Mouse (Mus musculus) olfactory bulb, adult 2 months (tissue): Measurements from ENCODE around the gene Dlx3. TPM values are rescaled to one million over a fixed set of nuclear protein-coding genes. Genes with fewer than 3 reads are reported as not detected.

Experiments used
- H3K27ac ChIP-seq: fragments of 200-500 bp; 2 replicates; pipeline ENCODE4 v1.5.1; 2012; ENCODE audit warnings: low read depth, low read length; ENCODE audit not compliant: insufficient read depth
- H3K4me1 ChIP-seq: fragments of 200-500 bp; 2 replicates; pipeline ENCODE4 v1.6.1; 2012; ENCODE audit warnings: low read length; ENCODE audit not compliant: control insufficient read depth, insufficient read depth
- H3K4me3 ChIP-seq: fragments of 200-500 bp; 2 replicates; pipeline ENCODE4 v1.5.1; 2012; ENCODE audit warnings: mild to moderate bottlenecking, low read depth, low read length, moderate library complexity; ENCODE audit not compliant: insufficient read depth
- CTCF ChIP-seq: fragments of 200-500 bp; IDR thresholded peaks from 2 replicates; pipeline ENCODE4 v1.5.1; 2012; ENCODE audit warnings: low read depth, mild to moderate bottlenecking, low read length, moderate library complexity; ENCODE audit not compliant: insufficient read depth
- POLR2A ChIP-seq: fragments of 200-500 bp; IDR thresholded peaks from 2 replicates; pipeline ENCODE4 v1.6.1; 2012; ENCODE audit warnings: mild to moderate bottlenecking, low read depth, low read length, moderate library complexity; ENCODE audit not compliant: insufficient read depth
- WGBS: fragments of 180-500 bp; shearing (Covaris S2); methylation state at CpG from one replicate; pipeline ENCODE4 v1.1.7; 2018; 5-methylcytosine and 5-hydroxymethylcytosine counted together
- polyA plus RNA-seq: library from polyadenylated mRNA; stranded (reverse); fragments of >200 nt; gene quantifications from 2 replicates; pipeline ENCODE4 v1.2.4, GENCODE M21; 2012; ENCODE audit warnings: low replicate concordance; ENCODE audit not compliant: missing spikeins, insufficient read depth, insufficient read length

Dlx3 gene
- polyA plus RNA-seq, 1 experiment: not detected

GRCm38 (mm10) chr11:95110081-95110480 is 9.8 kb upstream of the Dlx3 start:
- TF ChIP-seq POLR2A (no peak), CTCF (no peak)
- no peak overlapping the region for H3K27ac ChIP-seq
- no peak overlapping the region for H3K4me3 ChIP-seq
- 84% methylated on average over 7 of the region's 7 CpGs for WGBS
- peaks cover 4% of the 10 kb centered on the region for H3K4me1 ChIP-seq

- H3K4me3 ChIP-seq: no peak overlapping the region
- H3K27ac ChIP-seq: no peak overlapping the region
- TF ChIP-seq POLR2A: no peak
- TF ChIP-seq CTCF: peak; percentile 52; the same call in 1 of the 2 replicates
- peaks cover 19% of the 10 kb centered on the region for H3K4me1 ChIP-seq
- WGBS: 2% methylated on average over 6 of the region's 6 CpGs
Observed at GRCm38 (mm10) chr11:95117030-95117429, 2.9 kb upstream of the Dlx3 start.

GRCm38 (mm10) chr11:95118505-95118904 is 1.4 kb upstream of the Dlx3 start:
- Histone ChIP-seq H3K27ac (no peak overlapping the region), H3K4me3 (no peak overlapping the region), H3K4me1 (peaks cover 19% of the 10 kb centered on the region)
- 8% methylated on average over 8 of the region's 8 CpGs for WGBS
- TF ChIP-seq POLR2A (no peak), CTCF (peak; percentile 75)

GRCm38 (mm10) chr11:95120633-95121020 is 708 bp downstream of the Dlx3 start:
- Histone ChIP-seq H3K4me1 (peaks cover 19% of the 10 kb centered on the region), H3K27ac (no peak overlapping the region), H3K4me3 (no peak overlapping the region)
- TF ChIP-seq CTCF: no peak
- no peak for TF ChIP-seq POLR2A
- WGBS: 3% methylated on average over 21 of the region's 21 CpGs

- no peak overlapping the region for H3K27ac ChIP-seq
- H3K4me3 ChIP-seq: 0 out of 2 replicates have a peak overlapping the region, but pooled peaks have one; percentile 14
- TF ChIP-seq CTCF (no peak), POLR2A (no peak)
- peaks cover 21% of the 10 kb centered on the region for H3K4me1 ChIP-seq
- WGBS: 6% methylated on average over 63 of the region's 63 CpGs
Observed at GRCm38 (mm10) chr11:95121161-95122099, 1.5 kb downstream of the Dlx3 start.

GRCm38 (mm10) chr11:95122100-95122489 is 2.2 kb downstream of the Dlx3 start:
- 63% methylated on average over 6 of the region's 6 CpGs for WGBS
- Histone ChIP-seq H3K4me3 (no peak overlapping the region), H3K27ac (no peak overlapping the region)

GRCm38 (mm10) chr11:95125366-95125948 is 5.5 kb downstream of the Dlx3 start:
- Histone ChIP-seq H3K4me1 (peaks cover 18% of the 10 kb centered on the region), H3K4me3 (no peak overlapping the region), H3K27ac (no peak overlapping the region)
- TF ChIP-seq CTCF: no peak
- TF ChIP-seq POLR2A: no peak
- 68% methylated on average over 7 of the region's 7 CpGs for WGBS

More at GRCm38 (mm10) chr11:95122100-95122489, 2.2 kb downstream of the Dlx3 start:
- H3K4me1 ChIP-seq: peaks cover 25% of the 10 kb centered on the region
- TF ChIP-seq POLR2A: no peak
- TF ChIP-seq CTCF: no peak

- Histone ChIP-seq H3K4me3 (no peak overlapping the region), H3K4me1 (peaks cover 9% of the 10 kb centered on the region), H3K27ac (no peak overlapping the region)
- 8% methylated on average over 19 of the region's 20 CpGs for WGBS
- TF ChIP-seq POLR2A (no peak), CTCF (no peak)
Observed at GRCm38 (mm10) chr11:95126272-95127245, 6.6 kb downstream of the Dlx3 start.

- Histone ChIP-seq H3K4me3 (no peak overlapping the region), H3K4me1 (peaks cover 6% of the 10 kb centered on the region), H3K27ac (no peak overlapping the region)
- TF ChIP-seq CTCF (no peak), POLR2A (no peak)
- WGBS: 69% methylated on average over 11 of the region's 11 CpGs
Observed at GRCm38 (mm10) chr11:95128359-95128758, 8.4 kb downstream of the Dlx3 start.
